In the genomic region with DNA sequence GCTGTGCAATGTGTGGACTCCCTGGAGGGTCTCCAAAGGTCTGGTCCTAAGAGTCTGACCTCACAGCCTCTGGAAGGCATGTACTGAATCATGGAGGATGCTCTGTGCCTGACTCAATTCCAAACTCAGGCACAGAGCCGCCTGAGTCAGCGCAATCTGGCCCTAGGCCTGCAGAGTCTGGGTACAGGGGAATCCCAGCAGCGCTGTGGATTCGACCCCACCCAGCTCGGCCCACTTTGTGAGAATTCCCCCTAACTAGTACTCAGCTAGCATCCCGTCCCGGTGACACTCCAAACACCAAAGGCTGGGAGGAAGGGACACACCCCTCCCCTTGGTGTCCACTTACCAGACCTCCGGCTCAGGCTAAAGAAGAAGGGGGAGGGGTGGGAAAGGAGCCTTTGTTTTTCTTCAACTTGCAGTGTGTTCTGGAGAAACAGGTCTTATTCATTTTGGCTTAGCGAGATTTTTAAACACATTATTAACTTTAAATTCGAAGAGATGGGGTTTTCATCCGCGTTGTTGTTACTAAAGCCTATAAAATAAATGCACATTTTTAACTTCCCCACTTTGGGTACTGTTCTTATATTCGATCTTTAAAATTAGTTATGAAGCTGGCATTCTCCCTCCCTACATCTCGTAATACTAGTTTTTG, we compare ENCODE assay signal across 7 mouse cellular contexts. TPM values are rescaled to one million over a fixed set of nuclear protein-coding genes. Genes with fewer than 3 reads are reported as not detected.
A peak's percentile ranks its signal among the peaks of the same experiment; 100 is the strongest.
DNase-seq lines count a peak whose midpoint lies in the region; ATAC-seq and TF ChIP-seq lines count a peak whose summit lies in the region.

No protein-coding gene starts in this region.

- H3K4me2 ChIP-seq in liver, embryonic 11.5 days: no peak overlapping the region

- TF ChIP-seq CTCF in brain, embryonic 14.5 days (IDR thresholded peaks at IDR 0.05; ENCODE audit: borderline replicate concordance, extremely low read depth, insufficient read depth, insufficient read length): no peak

- ATAC-seq in liver, embryonic 11.5 days (replicated peaks; ENCODE audit: low FRiP score): no peak

- H3K9me3 ChIP-seq in limb, embryonic 10.5 days (replicated peaks): no peaks in the 10 kb centered on the region
- H3K9me3 ChIP-seq in liver, embryonic 11.5 days (ENCODE audit: control insufficient read depth, low read length): no peaks in the 10 kb centered on the region

- H3K9ac ChIP-seq in liver, embryonic 11.5 days (ENCODE audit: low read depth, low read length): no peak overlapping the region

- H3K4me1 ChIP-seq in limb, embryonic 10.5 days: peaks cover 10% of the 10 kb centered on the region
- H3K4me1 ChIP-seq in liver, embryonic 11.5 days (replicated peaks; ENCODE audit: control insufficient read depth, insufficient read depth, low read length): no peaks in the 10 kb centered on the region

- DNase-seq in MN1 (ENCODE audit: low spot score): peak; percentile 81
- peak; percentile 56 for DNase-seq in brain, embryonic 14.5 days (ENCODE audit: low read depth)
- peak; percentile 60 to 68 for DNase-seq in heart, adult 18-20 months
- DNase-seq in limb, embryonic 10.5 days (ENCODE audit: low spot score): peak; percentile 56
- DNase-seq in layer of hippocampus, adult 18-20 months (ENCODE audit: low spot score in 2 of 2): no peak
- DNase-seq in liver, embryonic 11.5 days (ENCODE audit: low spot score): no peak
- no peak for DNase-seq in right cerebral cortex, postnatal 14 days

- H3K4me3 ChIP-seq in limb, embryonic 10.5 days: peak overlapping the region; percentile 35
- H3K4me3 ChIP-seq in liver, embryonic 11.5 days (ENCODE audit: low read depth, low read length): no peak overlapping the region

- TF ChIP-seq POLR2A in brain, embryonic 14.5 days (IDR thresholded peaks at IDR 0.05; ENCODE audit: borderline replicate concordance, extremely low read depth, insufficient read depth, insufficient read length, poor library complexity, severe bottlenecking): no peak

- peak overlapping the region; percentile 42 for H3K27ac ChIP-seq in limb, embryonic 10.5 days
- H3K27ac ChIP-seq in liver, embryonic 11.5 days (ENCODE audit: low read depth, low read length): no peak overlapping the region

- WGBS in limb, embryonic 10.5 days: 6% methylated on average over 14 of the region's 14 CpGs
- 23% methylated on average over 14 of the region's 14 CpGs for WGBS in liver, embryonic 11.5 days

- H3K27me3 ChIP-seq in limb, embryonic 10.5 days (ENCODE audit: low read depth, poor library complexity, severe bottlenecking): no peaks in the 10 kb centered on the region
- H3K27me3 ChIP-seq in liver, embryonic 11.5 days (replicated peaks; ENCODE audit: control insufficient read depth, insufficient read depth, low read length): no peaks in the 10 kb centered on the region

- no peaks in the 10 kb centered on the region for H3K36me3 ChIP-seq in limb, embryonic 10.5 days
- no peaks in the 10 kb centered on the region for H3K36me3 ChIP-seq in liver, embryonic 11.5 days (ENCODE audit: control insufficient read depth, insufficient read depth, low read length)

RNA-seq across cellular contexts. Expression of a gene that starts 9.6 kb away (rescaled TPM):
- polyA plus RNA-seq in brain, embryonic 14.5 days (2012; rRNA removed): 7.8 and 14.5 TPM in 2 replicates
- total RNA-seq in heart, adult 18-20 months (2021): 10 to 100 TPM; 66.8 to 67.5 TPM
- polyA plus RNA-seq in limb, embryonic 10.5 days (2016; fragmentation: Nextera tagmentation; extraction: Ambion mirVana): 40.2 and 49.0 TPM in 2 replicates
- total RNA-seq in layer of hippocampus, adult 18-20 months (2021): 10 to 100 TPM; 32.8 to 34.3 TPM
- polyA plus RNA-seq in liver, embryonic 11.5 days (2014; fragmentation: Nextera tagmentation; extraction: Ambion mirVana): 19.8 and 23.0 TPM in 2 replicates

Comparison
In these comparisons a context has a peak if more than half of its experiments do, and no peak if none do; other contexts are left out.
1. DNase-seq: peak in MN1 (single experiment), brain, embryonic 14.5 days (single experiment), heart, adult 18-20 months (2 of 2) and limb, embryonic 10.5 days (single experiment); none in layer of hippocampus, adult 18-20 months (0 of 2), liver, embryonic 11.5 days (single experiment) and right cerebral cortex, postnatal 14 days (single experiment).